Mouse (Mus musculus) brain, embryonic 18.5 days (tissue): ENCODE measurements around the gene Slc25a24.
A peak's percentile ranks its signal among the peaks of the same experiment; 100 is the strongest.

Experiments used
- DNase-seq: peaks from one replicate; pipeline ENCODE4 v3.0.0-alpha.2; 2012; ENCODE audit warnings: low read depth, low spot score

Gene Slc25a24

GRCm38 (mm10) chr3:109169121-109169520, 46.2 kb downstream of the Slc25a24 start:
- DNase-seq = no peak

- peak; percentile 50 for DNase-seq
These were observed 48.3 kb downstream of the Slc25a24 start for GRCm38 (mm10) chr3:109171070-109171778.

- no peak for DNase-seq
These were observed 51.4 kb downstream of the Slc25a24 start for GRCm38 (mm10) chr3:109174394-109174793.

GRCm38 (mm10) chr3:109178705-109179104, 55.8 kb downstream of the Slc25a24 start:
- DNase-seq = no peak

GRCm38 (mm10) chr3:109179528-109180076, 56.7 kb downstream of the Slc25a24 start:
- no peak for DNase-seq

DNA sequence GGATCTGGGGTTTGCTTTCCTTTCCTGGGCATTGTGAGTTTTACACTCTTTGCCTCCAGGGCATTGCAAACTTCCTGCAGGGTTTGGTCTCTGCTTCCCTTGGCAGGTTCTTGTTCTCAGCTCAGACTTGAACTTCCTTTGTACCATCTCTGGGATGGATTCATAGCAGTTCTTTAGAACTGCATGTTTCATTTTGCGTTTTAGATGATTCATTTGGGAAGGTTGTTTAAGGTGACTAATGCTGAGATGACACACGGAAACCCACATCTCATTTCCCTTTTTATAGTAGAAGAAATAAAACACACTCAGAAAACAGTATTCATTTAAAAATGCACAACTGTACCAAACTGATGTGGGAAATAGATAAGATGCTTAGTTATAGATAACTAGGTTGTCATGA, 73.2 kb downstream of the Slc25a24 start:
- DNase-seq = no peak

DNA sequence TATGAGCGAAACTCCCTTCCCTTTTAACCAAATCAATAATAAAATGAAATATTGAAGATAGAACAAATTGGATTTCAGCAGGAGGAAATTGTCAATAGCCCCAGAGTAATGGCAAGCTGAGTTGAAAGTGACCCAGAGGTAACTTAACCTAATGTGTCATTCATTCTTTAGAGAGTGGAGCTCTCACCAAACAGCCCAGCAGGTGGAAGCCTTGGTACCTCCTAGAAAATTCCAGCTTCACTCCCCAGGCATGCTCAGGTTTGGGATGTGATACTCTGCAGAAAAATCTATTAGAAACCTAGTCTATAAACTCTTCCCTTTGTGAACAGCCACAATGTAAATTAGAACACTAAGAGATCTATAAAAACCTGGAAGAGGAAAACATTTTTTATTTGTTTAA, 76.3 kb downstream of the Slc25a24 start:
- no peak for DNase-seq

DNA sequence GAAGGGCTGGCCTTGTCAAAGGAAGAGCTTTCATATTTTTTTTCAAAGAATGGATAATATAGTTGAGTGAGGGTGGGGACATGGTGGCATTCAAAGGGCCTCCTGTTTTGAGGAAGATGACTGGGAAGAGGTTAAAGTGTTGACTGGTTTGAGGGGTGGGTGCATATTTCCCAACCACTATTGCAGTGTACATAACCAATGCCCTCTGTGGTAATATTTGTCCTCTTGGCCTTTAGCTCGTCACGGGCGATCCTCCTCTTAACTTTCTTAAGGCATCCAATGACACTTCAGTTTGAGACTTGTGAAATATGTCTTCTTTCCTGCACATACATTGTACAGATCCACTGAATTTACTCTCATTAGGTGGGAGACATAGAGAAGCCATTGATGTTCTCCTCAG, 89.4 kb downstream of the Slc25a24 start:
- no peak for DNase-seq

GRCm38 (mm10) chr3:109216352-109216751, 93.4 kb downstream of the Slc25a24 start:
- DNase-seq = no peak
